Mouse (Mus musculus) heart, postnatal 14 days (tissue): Measurements from ENCODE around the gene Dolk. TPM values are rescaled to one million over a fixed set of nuclear protein-coding genes. Genes with fewer than 3 reads are reported as not detected.
A peak's percentile ranks its signal among the peaks of the same experiment; 100 is the strongest.

ENCODE experiments used
- DNase-seq, 2 experiments: peaks; one replicate each; pipeline ENCODE4 v3.0.0; 2021 to 2022
- intact Hi-C: fragments of 180-260 bp; cut with DNase I; formaldehyde crosslinking; loops from one replicate; pipeline ENCODE4 v1.15.1; 2025
- total RNA-seq, 2 experiments: library from RNA; stranded (reverse); gene quantifications; 2 replicates each; pipeline ENCODE4 v1.2.3; 2021

Gene Dolk
- total RNA-seq, 2 experiments from 2014 or later: 24.5 to 24.7 TPM

DNA sequence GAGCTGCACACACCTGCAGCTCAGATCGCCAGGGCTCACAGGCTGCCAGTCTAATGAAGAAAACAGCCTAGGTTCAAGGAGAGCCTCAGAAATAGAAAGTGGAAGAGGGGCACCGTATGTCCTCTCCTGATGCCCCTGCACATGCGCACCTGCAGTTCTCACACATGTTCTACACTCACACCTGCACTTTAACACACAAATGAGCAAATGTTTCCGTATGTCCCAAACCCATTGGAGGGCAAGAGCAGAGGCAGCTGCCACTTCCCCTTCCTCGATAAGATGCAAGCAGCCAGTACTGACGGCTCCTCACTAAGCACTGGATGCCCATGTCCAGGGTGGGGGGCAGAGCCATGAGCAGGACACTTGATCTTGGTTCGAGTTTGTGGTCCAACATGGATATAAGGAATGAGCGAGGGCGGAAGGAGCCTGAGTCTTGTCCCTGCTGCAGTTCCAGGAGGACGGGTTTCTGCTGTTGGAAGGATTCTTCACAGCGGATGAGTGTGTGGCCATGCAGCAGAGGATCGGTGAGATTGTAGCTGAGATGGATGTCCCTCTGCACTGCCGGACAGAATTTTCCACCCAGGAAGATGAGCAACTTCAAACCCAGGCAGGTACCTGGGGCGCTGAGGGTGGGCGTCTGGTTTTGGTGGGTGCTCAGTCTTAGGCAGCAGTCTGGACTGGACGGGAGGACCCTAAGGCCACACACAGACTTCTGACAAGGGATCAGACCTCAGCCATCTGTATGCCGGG is 16.7 kb downstream of the Dolk start:
- peak in 1 of 2 experiments; percentile 6 for DNase-seq
- intact Hi-C loops: loop anchor here (2.0 kb wide), 1 partner anchor 95 kb away; no protein-coding TSS in a partner anchor

DNA sequence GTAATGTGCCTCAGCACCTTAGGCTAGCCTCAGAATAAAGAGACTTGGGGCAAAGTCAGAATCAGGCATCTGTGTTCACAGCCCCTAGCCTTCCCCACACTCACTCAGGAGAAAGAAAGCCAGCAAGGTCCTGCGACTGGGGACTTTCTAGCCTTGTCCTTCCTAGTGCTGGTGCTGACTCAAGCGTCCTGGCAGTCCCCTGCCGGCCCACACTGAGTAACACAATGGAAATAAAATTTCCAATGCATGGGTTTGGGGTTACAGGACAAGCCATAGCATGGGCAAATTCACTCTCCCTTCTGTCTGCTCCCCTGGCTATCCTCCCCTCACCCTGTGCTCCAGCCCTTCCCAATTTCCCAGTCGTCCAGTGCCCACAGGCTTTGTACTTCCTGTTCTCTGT is 17.8 kb downstream of the Dolk start:
- peak in 1 of 2 experiments; percentile 11 for DNase-seq
- intact Hi-C loops: loop anchor here (2.0 kb wide), 1 partner anchor 94 kb away; no protein-coding TSS in a partner anchor

DNA sequence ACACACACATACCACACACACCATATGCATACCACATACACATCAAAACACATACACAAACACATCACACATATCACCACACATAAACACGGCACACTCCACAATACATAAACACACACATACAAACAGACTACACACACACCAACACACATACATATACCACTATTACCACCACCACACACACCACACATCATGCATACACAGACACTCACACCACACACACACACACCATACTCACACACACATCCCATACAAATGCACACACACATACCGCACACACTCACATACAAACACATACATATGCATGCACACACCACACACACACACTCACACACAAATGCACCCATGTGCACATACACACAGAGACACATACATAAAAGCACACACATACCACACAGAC is 18.7 kb downstream of the Dolk start:
- intact Hi-C loops: no loop called here
- DNase-seq: no peak

DNA sequence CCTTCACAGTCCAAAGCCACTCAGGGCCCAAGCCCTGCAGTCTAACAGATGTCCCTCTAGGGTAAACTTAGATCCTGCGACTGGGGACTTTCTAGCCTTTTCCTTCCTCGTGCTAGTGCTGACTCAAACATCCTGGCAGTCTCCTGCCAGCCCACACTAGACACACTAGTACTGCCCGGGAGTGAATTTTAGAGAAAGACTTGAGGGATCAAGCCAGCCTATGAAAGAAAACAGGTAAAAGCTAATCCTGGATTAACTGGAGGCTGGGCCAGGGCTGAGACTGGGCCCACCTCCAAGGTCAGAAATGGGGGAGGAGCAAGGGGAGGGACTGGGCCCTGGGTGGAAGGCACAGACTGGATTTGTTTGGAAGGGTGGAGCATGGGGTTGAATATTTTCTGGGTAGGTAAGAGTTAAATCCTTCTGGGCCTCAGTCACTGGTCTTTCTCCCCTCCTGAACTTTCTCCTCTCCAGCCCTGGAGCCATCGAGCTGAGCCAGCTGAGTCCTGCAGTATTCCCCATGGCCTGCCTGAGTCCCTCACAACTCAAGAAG is 19.7 kb downstream of the Dolk start:
- DNase-seq: peak; percentile 82 to 88
- intact Hi-C loops: loop anchor here (1.0 kb wide), 1 partner anchor 28 kb away; no protein-coding TSS in a partner anchor

DNA sequence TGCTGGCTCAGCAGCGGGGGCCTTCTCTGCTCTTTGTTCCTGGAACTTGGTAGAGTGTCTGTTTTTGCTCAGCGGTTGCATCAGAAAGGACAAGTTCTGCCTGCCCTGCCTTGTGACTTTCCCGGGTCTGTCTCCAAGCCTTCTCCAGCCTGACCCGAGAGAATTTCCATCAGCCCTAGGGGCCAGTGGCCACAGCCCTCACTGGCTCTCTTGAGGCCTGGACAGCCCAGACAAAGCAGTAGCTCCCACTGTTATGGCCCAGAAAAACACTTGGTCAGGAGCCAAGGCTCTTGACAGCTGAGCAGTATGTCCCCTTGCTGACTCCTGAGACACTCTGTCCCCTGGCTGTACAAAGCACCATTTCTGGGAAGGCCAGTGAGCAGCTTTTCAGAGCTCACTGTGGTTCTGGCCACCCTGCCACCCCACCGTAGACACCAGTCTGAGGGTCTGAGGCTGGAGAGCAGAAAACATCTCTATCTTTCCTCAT is 20.3 kb downstream of the Dolk start, which contains the start of gene Phyhd1:
Gene Phyhd1 (plus strand): TSS at position 437 of the 487 bp plus-strand sequence.
- intact Hi-C loops: loop anchor here (1.0 kb wide), 1 partner anchor 28 kb away; no protein-coding TSS in a partner anchor
- DNase-seq: peak; percentile 85 to 87

DNA sequence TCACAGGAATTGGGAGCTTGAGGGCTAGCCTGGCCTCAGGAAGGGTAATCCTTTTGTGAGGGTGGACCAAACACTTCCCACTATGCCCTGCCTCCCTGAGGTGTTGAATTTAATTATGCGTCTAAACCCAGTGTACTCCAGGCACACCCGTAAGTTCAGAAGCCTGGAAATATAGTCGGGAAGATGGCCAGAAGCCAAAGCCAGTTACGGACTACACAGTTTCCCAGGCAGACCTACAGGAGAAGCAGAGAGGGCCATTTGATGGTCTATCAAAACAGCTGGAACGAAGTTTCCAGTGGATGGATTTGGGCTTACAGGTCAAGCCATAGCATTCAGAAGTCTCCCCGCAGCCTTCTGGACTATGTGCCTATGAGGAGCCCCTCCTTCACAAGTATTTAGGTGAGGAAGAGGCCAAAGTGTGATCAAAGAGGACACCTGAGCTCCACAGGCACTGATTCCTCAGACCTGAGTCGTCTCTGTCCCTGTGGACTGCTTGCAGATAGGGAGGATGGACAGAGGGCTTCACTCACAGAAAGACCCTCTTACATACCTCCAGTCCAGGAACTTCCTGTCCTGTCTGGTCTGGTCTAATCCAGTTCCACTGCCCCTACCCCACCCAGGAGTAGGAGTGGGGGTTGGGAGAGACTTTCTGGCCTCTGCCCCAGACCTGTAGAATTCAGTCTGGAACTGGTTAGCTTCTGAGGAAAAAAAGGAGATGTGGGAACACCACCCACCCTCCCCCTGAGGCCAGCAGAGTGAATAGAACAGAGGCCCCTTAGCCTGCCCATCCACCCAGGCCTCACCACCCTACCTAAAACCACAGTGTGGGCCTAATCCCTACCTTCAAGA is 21.2 kb downstream of the Dolk start:
- DNase-seq: peak in 1 of 2 experiments; percentile 32
- intact Hi-C loops: no loop called here

DNA sequence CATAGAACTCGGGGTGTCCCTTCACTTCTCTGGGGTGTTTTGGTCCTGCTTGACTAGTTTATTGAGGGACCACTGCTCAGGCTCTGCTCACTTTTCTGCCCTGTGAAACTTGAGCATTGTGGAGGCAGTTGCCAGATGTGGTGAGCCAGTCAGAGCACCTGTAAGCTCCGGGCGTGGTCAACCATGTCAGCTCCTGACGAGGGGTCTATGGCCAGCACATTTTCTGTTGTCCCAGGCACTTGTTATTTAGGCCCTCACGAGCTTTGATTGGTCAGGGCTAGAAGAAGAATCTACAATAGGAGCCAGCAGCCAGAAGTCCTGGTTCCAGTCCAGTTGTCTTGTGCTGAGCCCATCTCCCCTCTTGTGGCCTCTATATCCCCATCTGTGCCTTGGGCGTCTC is 22.3 kb downstream of the Dolk start:
- peak in 1 of 2 experiments; percentile 7 for DNase-seq
- intact Hi-C loops: no loop called here

DNA sequence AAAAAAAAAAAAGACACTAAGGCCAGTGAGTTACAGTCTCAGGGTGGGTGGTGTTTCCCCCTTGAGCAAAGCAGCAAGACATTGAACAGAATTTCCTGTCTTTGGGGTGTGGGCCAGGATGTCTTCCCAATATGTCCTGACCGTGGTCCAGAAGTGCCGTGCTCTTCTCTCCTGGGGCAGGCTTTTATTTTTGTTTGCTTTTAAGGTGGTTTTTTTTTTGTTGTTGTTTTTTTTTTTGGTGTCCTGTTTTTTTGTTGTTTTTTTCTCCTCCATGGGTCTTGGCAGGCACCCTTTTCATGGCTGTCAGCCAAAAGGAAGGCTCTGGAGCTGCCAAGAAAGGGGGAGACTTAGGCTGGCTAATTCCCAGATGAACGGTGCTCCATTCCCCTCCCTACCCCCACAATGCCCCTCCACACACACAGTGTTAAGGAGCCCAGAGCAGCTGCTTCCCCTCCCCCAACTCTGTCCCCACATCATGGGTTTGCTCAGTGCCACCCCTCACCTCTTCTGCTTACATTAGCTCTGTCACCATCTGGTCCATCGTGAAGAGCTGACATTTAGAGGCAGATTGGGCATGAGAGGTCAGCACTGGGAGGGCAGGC is 23.2 kb downstream of the Dolk start:
- intact Hi-C loops: no loop called here
- peak; percentile 72 to 76 for DNase-seq

DNA sequence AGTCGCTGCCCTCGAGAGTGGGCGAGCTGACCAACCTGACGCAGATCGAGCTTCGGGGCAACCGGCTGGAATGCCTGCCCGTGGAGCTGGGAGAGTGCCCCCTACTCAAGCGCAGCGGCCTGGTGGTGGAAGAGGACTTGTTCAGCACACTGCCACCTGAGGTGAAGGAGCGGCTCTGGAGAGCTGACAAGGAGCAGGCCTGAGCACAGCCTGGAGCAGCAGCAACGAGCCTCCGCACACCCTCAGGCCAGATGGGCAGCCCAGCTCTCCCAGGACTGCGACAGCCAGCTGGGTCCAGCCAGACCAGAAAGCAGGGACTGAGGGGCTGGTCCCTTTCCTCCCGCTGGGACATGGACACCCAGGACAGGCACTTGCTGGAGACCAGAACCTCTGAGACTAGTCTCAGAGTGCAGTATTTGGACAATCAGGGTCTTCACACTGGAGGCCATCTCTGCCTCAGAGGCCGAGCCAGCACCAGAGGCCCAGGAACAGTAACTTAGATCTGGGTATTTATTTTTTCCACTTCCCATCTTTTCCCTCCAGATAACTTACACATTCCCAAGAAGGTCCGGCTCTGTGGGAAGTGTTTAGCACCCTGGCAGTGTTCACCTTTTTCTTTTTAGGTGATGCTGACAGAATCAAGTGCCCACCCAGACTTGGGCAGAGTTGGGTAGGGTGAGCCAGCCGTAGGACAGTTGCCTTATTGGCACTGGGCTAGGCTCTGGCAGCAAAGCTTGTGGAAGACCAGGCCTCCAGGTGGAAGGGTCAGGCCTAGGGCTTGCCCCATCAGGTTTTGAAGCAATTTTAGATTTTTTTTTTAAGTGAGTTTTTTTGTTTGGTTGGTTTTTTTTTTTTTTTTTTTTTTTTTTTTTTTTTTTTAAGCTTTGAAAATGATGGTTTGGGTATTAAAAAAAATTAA is 24.0 kb downstream of the Dolk start:
- intact Hi-C loops: no loop called here
- peak in 1 of 2 experiments; percentile 18 for DNase-seq

DNA sequence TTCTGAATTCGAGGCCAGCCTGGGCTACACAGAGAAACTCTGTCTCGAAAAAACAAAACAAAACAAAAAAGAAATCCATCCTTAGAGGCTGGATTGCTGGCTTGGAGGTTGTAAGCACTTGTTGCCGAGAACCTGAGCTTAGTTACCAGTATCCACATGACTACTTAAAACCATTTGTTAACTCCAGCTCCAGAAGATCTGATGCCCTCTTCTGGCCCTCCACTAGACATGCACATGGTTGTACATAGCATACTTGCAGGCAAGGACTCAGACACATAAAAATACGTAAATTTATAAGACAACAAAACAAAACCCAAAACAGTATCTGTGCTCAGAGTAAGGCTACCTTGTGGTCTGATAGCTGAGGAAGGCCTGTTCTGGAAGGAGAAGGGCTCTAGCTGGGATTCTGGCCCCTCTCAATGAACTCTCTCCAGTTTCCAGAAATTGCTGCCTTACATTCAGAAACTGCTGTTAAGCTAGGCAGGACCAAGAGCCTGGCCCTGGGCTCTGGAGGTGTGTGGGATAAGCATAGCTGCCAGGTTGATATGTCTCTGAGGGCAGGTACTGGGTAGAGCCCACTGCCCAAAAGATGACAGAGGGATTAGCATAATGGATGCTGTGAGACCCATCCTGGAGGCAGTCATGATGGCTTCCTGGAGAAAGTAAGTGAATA is 24.9 kb downstream of the Dolk start:
- DNase-seq: no peak
- intact Hi-C loops: no loop called here

DNA sequence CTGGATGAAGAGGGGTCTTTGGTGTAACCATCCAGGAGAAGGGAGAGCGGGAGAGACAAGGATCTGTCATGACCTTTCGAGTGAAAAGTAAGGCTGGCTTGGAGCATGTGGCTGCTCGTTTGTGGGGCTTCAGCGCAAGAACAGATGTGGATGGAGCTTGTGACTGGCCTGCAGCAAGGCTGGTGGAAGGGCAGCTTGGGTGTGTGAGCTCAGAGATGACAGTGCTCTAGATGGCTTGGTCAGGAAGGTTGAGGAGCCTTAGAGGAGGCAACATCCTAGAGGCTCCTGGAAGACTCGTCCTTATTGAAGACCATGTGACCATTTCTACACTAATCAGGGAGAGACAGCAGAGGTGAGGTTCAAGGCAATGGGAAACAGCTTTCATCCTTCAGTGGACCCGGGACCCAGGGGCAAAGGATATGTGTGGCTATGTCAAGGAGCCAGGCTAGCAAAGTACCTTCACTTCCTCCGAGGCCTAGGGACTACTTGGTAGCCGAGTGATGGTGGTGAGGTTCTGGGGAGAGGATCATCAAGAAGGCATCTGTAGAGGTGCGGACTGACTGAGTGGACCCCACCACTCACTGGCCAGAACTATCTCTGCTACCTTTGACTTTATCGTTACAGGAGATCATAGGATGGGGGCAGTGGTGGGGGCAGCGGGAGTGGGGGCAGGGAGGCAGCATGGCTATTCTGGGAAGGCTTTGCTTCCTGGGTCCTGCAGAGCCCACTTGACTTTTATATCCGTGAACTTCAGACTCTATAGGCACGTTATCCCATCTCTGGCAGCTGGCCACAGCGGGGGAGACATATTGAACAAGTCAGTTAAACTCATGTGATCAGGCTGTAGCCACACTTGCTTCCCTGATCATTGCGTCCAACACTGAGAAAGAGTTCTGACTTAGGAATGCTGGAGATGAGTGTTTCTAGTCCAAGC is 26.7 kb downstream of the Dolk start:
- intact Hi-C loops: no loop called here
- DNase-seq: no peak

DNA sequence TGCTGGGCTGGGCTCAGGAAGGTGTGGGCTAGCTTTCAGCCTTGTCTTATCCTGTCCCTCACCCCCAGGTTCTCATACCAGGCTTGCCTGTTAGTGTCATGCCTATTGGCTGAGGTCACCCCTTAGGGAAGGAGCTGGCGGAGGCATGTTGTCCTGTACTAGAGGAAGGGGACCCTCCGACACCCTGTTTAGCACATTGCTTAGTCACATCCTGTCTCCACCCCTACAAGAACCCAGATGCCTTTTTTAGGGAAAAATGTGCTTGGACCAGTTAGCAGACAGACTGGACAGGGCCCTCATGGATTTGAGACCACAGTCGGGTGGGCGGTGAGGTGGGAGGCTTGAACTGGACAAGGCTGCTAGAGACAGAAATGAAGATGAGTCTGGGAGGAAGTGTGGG is 27.5 kb downstream of the Dolk start:
- intact Hi-C loops: loop anchor here (1.0 kb wide), 1 partner anchor 16 kb away; no protein-coding TSS in a partner anchor
- peak; percentile 75 to 76 for DNase-seq

DNA sequence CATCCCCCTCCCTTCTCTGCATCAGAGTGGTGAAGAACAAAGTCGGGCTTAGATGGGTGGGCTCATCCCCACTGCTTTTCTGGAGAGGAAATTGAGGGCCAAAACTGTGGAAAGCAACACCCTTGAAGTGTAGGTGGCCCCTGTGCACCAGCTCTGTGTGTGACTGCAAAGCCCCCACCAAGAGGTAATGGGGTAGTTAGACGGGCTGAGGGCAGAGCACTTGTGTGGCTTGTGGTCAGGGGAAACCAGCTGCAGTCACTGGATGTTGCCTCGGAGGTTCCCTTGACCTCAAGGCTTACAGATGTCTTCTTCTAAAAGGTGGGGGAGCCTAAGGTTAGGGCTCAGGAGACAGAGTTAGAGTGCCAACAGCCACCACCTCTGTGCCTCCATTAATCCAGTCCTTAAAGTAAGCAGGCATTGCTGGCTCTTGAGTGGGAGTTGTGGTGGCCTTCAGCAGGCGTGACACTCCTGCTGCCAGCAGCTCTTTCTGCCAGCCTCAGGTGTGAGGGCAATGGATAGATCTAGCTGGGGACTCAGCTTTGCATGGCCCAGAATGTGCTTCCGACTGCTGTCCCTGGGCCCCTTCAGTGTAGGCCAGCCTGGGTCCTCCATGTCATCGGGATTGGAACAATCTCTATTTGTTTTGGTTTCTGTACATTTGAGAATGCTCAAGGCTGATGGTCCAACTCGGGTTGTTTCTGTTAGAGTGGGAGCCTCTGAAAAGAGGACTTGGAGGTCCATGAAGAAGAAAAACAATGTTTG is 28.3 kb downstream of the Dolk start:
- no peak for DNase-seq
- intact Hi-C loops: loop anchor here (1.0 kb wide), 1 partner anchor 16 kb away; no protein-coding TSS in a partner anchor

DNA sequence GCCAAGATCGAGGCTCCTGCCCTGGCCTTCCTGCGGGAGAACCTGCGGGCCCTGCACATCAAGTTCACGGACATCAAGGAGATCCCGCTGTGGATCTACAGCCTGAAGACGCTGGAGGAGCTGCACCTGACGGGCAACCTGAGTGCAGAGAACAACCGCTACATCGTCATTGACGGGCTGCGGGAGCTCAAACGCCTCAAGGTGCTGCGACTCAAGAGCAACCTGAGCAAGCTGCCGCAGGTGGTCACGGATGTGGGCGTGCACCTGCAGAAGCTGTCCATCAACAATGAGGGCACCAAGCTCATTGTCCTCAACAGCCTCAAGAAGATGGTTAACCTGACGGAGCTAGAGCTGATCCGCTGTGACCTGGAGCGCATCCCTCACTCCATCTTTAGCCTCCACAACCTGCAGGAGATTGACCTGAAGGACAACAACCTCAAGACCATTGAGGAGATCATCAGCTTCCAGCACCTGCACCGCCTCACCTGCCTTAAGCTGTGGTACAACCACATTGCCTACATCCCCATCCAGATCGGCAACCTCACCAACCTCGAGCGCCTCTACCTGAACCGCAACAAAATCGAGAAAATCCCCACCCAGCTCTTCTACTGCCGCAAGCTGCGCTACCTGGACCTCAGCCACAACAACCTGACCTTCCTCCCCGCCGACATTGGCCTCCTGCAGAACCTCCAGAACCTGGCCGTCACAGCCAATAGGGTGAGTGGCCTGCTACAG is 29.4 kb downstream of the Dolk start:
- no peak for DNase-seq

DNA sequence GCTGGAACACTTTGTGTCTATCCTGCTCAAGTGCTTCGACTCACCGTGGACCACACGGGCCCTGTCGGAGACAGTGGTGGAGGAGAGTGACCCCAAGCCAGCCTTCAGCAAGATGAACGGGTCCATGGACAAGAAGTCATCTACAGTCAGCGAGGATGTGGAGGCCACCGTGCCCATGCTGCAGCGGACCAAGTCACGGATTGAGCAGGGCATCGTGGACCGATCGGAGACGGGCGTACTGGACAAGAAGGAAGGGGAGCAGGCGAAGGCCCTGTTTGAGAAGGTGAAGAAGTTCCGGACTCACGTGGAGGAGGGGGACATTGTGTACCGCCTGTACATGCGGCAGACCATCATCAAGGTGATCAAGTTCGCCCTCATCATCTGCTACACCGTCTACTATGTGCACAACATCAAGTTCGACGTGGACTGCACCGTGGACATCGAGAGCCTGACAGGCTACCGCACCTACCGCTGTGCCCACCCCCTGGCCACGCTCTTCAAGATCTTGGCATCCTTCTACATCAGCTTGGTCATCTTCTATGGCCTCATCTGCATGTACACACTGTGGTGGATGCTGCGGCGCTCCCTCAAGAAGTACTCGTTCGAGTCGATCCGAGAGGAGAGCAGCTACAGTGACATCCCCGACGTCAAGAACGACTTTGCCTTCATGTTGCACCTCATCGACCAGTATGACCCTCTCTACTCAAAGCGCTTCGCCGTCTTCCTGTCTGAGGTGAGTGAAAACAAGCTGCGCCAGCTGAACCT is 30.3 kb downstream of the Dolk start:
- no peak for DNase-seq
- intact Hi-C loops: no loop called here

More for the DNA sequence above, 29.4 kb downstream of the Dolk start:
- intact Hi-C loops: no loop called here
